ENCODE assay signal across 30 mouse cellular contexts in genomic region chr15:82091061-82091460, GRCm38 (mm10). TPM values are rescaled to one million over a fixed set of nuclear protein-coding genes. Genes with fewer than 3 reads are reported as not detected.
"Had no signal": no experiment of that assay in that cellular context is flagged by ENCODE, and none has a peak within 500 bp of the region (broad histone marks: within the 10 kb centered on the region; RNA-seq: fewer than 3 reads in every experiment).

No protein-coding gene starts in this region.

- H3K27me3 ChIP-seq: midbrain, embryonic 13.5 days; neural tube, embryonic 13.5 days; stomach, embryonic 15.5 days had no signal

- H3K9me3 ChIP-seq: kidney, embryonic 15.5 days; limb, embryonic 15.5 days; midbrain, embryonic 13.5 days; neural tube, embryonic 13.5 days; stomach, embryonic 15.5 days had no signal

- ATAC-seq: liver, postnatal 0 days; lung, postnatal 0 days; midbrain, embryonic 13.5 days; midbrain, embryonic 16.5 days had no signal

- H3K36me3 ChIP-seq: kidney, embryonic 15.5 days; limb, embryonic 15.5 days; midbrain, embryonic 13.5 days; neural tube, embryonic 13.5 days; stomach, embryonic 15.5 days had no signal

- H3K9ac ChIP-seq: kidney, embryonic 15.5 days; limb, embryonic 15.5 days; liver, embryonic 14.5 days; liver, postnatal 0 days; lung, embryonic 14.5 days; midbrain, embryonic 13.5 days; neural tube, embryonic 13.5 days; stomach, embryonic 15.5 days had no signal

- H3K27ac ChIP-seq: kidney, embryonic 15.5 days; limb, embryonic 15.5 days; liver, embryonic 14.5 days; macrophage; midbrain, embryonic 13.5 days; neural tube, embryonic 13.5 days; stomach, embryonic 15.5 days had no signal

- H3K4me3 ChIP-seq: kidney, embryonic 15.5 days; limb, embryonic 15.5 days; midbrain, embryonic 13.5 days; myocyte; neural tube, embryonic 13.5 days; stomach, embryonic 15.5 days had no signal

- H3K4me1 ChIP-seq: kidney, embryonic 15.5 days; limb, embryonic 15.5 days; midbrain, embryonic 13.5 days; neural tube, embryonic 13.5 days; stomach, embryonic 15.5 days had no signal

- DNase-seq: kidney, postnatal 10 days; kidney, postnatal 36 days; layer of hippocampus, postnatal 36 days; liver, postnatal 0 days; lung, embryonic 14.5 days; retina, postnatal 1 day; right cerebral cortex, postnatal 25 days; spleen, adult 18-20 months; thymus, adult 18-20 months; thymus, postnatal 36 days had no signal

- H3K4me2 ChIP-seq: kidney, embryonic 15.5 days; limb, embryonic 15.5 days; liver, embryonic 11.5 days; lung, embryonic 14.5 days; midbrain, embryonic 13.5 days; neural tube, embryonic 13.5 days; stomach, embryonic 15.5 days had no signal

RNA-seq across cellular contexts. Expression of gene Mei1, which starts 21.3 kb away (rescaled TPM):
- total RNA-seq: megakaryocyte, adult 5-6 weeks; monocyte, adult 5-6 weeks; neutrophil, adult 5-6 weeks had no signal
- polyA plus RNA-seq: liver, embryonic 11.5 days; liver, embryonic 14.5 days; liver, postnatal 0 days; lung, embryonic 14.5 days; lung, postnatal 0 days; macrophage; midbrain, embryonic 16.5 days; stomach, embryonic 15.5 days had no signal

RNA-seq across cellular contexts. Expression of gene 4930407I10Rik, which starts 32.1 kb away (rescaled TPM):
- total RNA-seq: layer of hippocampus, adult 8-10 months; layer of hippocampus, postnatal 10 days; layer of hippocampus, postnatal 36 days; left cerebral cortex, adult 8-10 months; left cerebral cortex, postnatal 14 days; megakaryocyte, adult 5-6 weeks; monocyte, adult 5-6 weeks; neutrophil, adult 5-6 weeks had no signal
- polyA plus RNA-seq: limb, embryonic 11.5 days; limb, embryonic 15.5 days; liver, embryonic 11.5 days; liver, embryonic 14.5 days; liver, postnatal 0 days; lung, embryonic 14.5 days; lung, postnatal 0 days; macrophage; midbrain, embryonic 13.5 days; midbrain, embryonic 16.5 days; myocyte; neural tube, embryonic 13.5 days; stomach, embryonic 15.5 days; urinary bladder, adult 2 months had no signal
